Mouse (Mus musculus): Measurements from ENCODE around the gene Rhbdl3.

GRCm38 (mm10) chr11:80278054-80278453 lies 22.7 kb upstream of the Rhbdl3 start:
- no peak for TF ChIP-seq CEBPB (IDR thresholded peaks at IDR 0.05; ENCODE audit: insufficient read depth, poor library complexity, severe bottlenecking)
- TF ChIP-seq E2F4 (IDR thresholded peaks at IDR 0.05; ENCODE audit: insufficient read depth) = no peak
- no peak for TF ChIP-seq POLR2AphosphoS2 (IDR thresholded peaks at IDR 0.05; ENCODE audit: insufficient read length, low read depth)
- no peak for TF ChIP-seq MYOD1 (IDR thresholded peaks at IDR 0.05; ENCODE audit: control insufficient read depth in 1 of 3, insufficient read length in 2 of 3, low read depth in 2 of 3)
- TF ChIP-seq USF1 (IDR thresholded peaks at IDR 0.05; ENCODE audit: low read depth) = no peak
- no peak for TF ChIP-seq POLR2A (IDR thresholded peaks at IDR 0.05; ENCODE audit: insufficient read length, low read depth)
- no peak for TF ChIP-seq MAX (IDR thresholded peaks at IDR 0.05; ENCODE audit: low read depth)
- TF ChIP-seq MYOG (IDR thresholded peaks at IDR 0.05; ENCODE audit: control insufficient read depth in 1 of 3, insufficient read depth in 1 of 3, insufficient read length in 2 of 3, low read depth in 2 of 3) = no peak
- TF ChIP-seq TCF12 (IDR thresholded peaks at IDR 0.05; ENCODE audit: insufficient read depth, poor library complexity, severe bottlenecking) = no peak
- no peak for TF ChIP-seq REST (IDR thresholded peaks at IDR 0.05; ENCODE audit: insufficient read depth, insufficient read length)
- no peak for TF ChIP-seq SRF (IDR thresholded peaks at IDR 0.05; ENCODE audit: control insufficient read depth, insufficient read length, low read depth)

Data from myocyte (in vitro differentiated cells).